Mouse (Mus musculus) embryonic fibroblast, embryonic 13.5 days (primary cell): ENCODE results near the gene Hsd17b7.

Experiments used
- CTCF ChIP-seq: IDR thresholded peaks from 2 replicates; pipeline ENCODE4 v1.5.1; 2011; ENCODE audit warnings: mild to moderate bottlenecking, control low read depth, low read length, moderate library complexity, borderline replicate concordance; ENCODE audit not compliant: insufficient read depth
- POLR2A ChIP-seq: IDR thresholded peaks from 2 replicates; pipeline ENCODE4 v1.6.1; 2011; ENCODE audit warnings: low read depth, mild to moderate bottlenecking, control low read depth, low read length, moderate library complexity

DNA sequence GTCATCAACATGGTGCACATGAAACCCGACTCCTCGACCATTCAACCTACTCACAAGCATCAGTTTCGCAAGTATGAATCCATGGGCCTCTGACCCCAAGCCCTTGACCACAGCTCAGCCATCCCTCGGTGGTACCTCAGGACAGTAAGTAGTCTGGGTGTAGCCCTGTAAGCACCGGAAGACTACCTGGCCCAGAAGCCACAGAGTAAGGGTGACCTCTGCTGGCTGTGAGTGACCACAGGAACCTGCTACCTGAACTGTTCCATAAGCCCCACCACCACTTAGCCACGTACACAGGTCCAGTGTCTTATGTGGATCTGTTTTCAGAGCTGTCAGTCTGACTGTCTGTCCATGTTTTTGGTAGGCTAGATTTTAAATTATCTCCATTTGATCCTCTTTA, 21.4 kb downstream of the Hsd17b7 start:
- TF ChIP-seq CTCF (no peak), POLR2A (no peak)
